Mouse (Mus musculus): ENCODE results near the gene Tmc4.

The Tmc4 gene

DNA sequence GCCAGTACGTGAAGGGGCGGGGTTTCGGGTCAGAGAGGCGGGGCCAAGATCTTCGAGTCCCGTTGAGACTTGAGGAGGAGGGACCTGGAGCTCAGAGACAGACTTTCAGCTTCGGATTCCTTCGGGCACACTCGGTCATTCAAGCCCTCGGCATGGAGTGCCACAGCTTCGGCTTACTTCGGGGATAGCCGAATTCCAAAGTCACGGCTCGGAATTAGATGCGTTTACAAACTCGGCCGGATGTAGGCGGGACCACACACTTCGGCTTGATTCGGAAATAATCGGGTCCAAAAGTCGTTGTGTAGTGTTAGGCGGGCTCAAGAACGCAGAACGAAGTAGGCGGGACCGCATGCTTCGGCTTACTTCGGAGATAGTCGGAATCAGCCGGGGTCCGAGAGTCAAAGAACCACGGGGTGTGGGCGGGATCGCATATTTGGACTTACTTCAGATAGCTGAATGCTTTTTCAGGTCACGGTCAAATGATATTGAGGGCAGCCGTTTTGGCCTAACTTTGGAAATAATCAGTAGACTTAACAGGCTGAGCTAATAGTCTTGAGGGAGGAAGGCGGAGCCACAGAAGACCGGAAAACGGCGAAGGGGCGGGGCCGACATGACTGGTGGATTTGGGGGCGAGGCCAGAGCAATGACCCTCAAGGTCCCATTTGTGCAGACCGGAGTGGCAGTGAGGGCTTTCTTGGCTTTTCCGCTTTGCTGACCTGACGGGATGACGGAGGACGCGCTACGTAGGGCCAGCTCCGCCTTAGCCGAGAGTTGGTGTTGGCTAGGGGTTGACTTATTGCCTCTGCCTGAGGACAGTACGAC is 15.8 kb upstream of the Tmc4 start, which contains the start of gene Mboat7:
Gene Mboat7, minus strand, starts transcription at position 537 of the 822 bp plus-strand sequence.
- CTCF ChIA-PET = interaction anchor here (1.2 kb wide), 1 partner anchor 14 kb away, joined by 3 read pairs; no protein-coding TSS in a partner anchor

- CTCF ChIA-PET = interaction anchor here (0.6 to 1.2 kb wide), 3 partner anchors 15 to 1100 kb away, joined by 3 to 12 read pairs (median 3); partner anchors contain the start of genes Cnot3 and Rpl28
These were observed 15.1 kb upstream of the Tmc4 start, which contains the start of gene Tsen34 for GRCm38 (mm10) chr7:3692382-3692986. TSS of gene Tsen34 (plus strand) at chr7:3692863.

DNA sequence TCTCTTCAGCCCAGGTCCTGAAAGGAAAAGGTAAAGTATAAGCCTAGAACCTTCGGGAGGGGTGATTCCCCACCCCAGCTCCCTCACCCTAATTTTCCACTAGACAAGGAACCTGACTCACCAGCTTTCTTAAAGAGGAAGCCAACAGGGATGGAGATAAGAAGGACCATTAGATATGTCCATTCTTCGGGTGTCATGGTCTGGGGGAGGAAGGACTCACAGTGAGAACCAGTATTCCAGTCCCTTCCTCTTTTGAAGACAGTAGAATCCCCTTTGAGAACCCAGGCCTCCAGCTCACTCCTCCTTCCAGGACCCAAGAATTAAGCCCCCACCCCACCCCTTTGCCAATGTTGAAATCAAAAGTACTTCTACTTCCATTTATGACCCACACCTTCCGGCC is 14.6 kb upstream of the Tmc4 start:
- CTCF ChIA-PET = interaction anchor here (0.6 to 1.2 kb wide), 3 partner anchors 15 to 1101 kb away, joined by 3 to 12 read pairs (median 3); partner anchors contain the start of genes Cnot3 and Rpl28

GRCm38 (mm10) chr7:3685400-3686187 is 8.2 kb upstream of the Tmc4 start:
- CTCF ChIA-PET = no interaction called here

DNA sequence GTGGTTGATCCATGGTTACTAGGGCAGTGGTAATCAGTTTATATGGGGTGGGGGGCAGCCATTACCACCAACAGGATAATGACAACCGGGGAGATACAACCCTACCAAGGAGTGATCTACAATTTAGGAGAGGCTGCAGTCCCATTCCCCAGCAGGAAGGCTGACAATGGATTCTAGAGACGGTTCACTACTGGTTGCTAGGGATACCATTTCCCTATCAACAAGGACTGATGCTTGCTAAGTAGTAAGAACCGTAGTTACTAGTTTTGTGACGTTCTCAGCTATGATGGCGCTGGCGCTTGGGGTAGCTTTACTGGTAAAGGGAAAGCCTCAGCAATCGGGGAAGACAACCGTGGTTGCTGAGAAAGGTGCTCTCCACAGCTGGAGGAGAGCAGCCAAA is 7.3 kb upstream of the Tmc4 start:
- CTCF ChIA-PET = no interaction called here

DNA sequence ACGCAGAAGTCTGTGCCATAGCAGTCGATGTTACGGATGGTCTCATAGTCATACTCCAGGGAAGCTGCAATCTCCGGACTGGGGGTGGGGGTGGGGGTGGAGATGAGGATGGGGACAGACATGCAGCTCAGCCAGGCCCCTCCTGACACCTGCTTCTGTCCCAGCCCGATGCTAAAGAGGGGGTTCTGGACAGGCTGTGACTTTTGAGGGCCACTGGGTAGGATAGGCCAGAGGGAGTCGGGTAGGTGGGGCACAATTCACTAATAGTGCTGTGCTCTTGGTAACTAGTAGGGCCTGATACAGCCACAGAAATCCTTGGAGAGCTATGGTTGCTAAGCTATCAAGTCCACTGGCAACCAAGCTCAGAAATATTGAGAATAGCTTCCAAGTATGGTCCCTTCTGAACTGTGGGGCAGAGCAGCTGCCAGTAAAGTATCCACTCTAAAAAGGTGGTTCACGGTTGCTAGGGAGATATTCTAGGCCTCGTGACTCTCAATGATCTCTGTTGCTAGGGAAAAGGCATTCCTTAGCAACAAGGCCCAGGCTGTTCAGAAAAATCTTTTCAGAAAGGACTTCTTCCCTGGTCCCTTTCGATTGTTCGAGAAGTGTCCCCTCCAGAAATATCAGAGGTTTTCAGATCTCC is 6.7 kb upstream of the Tmc4 start:
- CTCF ChIA-PET = no interaction called here

DNA sequence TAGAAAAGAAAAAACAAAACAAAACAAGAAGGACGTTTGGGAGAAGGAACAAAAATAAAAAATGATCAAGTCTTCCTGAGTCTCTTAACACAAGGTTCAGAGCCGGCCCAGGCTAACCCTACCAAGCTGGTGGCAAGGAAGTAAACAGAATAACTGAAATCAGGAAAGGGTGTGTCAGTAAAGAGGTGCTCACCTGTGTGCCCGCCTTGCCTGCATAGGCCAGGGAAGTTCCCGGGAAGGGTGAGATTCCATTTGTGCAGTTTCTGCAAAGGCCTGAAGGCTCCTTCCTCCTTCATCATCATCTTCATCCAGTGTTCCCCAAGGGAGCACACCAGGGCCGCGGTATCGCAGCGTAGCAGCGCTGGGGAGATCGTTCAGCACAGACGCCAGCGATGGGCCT is 982 bp downstream of the Tmc4 start:
- CTCF ChIA-PET = no interaction called here

DNA sequence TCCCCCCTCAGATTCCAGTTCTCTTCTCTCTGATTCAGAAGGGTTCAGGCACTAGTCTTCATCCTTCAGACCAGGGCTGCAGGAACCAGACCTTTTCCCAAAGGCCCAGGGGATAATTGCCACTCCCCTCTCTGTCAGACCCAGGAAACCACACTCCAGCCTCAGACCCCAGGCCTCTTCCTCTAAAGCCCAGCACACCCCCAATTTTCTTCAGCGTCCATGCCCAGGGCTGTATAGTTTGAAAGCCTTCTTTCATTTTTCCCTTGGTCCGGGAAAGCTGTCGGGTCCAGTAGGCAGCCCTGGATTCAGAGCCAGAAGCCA is 2.2 kb downstream of the Tmc4 start:
- CTCF ChIA-PET = interaction anchor here (0.6 kb wide), 1 partner anchor 788 kb away, joined by 3 read pairs; no protein-coding TSS in a partner anchor

- CTCF ChIA-PET = no interaction called here
These were observed 2.7 kb downstream of the Tmc4 start for GRCm38 (mm10) chr7:3674507-3675227.

GRCm38 (mm10) chr7:3666921-3667391 is 10.4 kb downstream of the Tmc4 start:
- CTCF ChIA-PET = no interaction called here

DNA sequence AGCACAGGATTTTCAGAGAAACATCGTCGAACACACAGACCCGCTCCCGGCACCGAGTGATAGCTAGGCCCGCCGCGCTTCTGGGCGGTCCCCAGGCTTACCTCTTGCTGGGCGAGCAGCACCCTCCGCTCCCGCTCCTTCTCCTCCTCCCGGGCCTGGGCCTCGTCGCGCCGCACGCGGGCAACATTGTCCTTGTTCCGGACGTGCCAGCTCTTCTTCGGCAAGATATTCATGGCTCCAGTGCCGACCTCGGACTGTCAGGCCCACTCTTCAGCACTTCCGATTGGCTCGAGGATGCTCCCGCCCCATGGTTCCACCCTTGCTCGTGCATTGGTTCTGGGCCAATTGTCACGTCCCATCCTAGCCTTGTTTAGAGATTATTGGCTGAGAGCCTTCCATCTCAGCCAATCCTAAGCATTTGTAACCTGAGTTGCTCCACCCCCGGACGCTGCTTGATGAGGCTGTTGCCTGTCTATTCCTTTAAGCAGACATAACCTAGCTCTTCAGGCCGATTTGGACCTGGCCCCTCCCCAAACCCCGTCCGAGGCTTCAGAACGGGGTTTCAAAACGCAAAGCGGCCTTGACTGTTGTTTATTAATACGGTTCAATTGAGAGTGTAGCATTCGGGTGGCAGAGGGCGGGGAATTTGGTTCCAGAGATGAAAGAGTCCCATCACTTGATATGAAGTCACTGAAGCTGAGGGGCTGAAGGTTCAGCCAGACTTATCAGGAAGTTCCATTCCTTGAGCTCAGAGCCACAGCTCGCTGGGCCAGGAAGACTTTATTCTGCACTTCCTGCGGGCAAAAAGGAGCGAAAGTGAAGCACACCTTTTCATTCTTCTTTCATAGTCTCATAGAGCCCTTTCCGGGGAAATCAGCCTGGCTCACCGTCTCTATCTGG is 11.9 kb downstream of the Tmc4 start, which contains the start of gene Leng1:
Gene Leng1, minus strand, starts transcription at position 626 of the 900 bp plus-strand sequence.
- CTCF ChIA-PET = no interaction called here

DNA sequence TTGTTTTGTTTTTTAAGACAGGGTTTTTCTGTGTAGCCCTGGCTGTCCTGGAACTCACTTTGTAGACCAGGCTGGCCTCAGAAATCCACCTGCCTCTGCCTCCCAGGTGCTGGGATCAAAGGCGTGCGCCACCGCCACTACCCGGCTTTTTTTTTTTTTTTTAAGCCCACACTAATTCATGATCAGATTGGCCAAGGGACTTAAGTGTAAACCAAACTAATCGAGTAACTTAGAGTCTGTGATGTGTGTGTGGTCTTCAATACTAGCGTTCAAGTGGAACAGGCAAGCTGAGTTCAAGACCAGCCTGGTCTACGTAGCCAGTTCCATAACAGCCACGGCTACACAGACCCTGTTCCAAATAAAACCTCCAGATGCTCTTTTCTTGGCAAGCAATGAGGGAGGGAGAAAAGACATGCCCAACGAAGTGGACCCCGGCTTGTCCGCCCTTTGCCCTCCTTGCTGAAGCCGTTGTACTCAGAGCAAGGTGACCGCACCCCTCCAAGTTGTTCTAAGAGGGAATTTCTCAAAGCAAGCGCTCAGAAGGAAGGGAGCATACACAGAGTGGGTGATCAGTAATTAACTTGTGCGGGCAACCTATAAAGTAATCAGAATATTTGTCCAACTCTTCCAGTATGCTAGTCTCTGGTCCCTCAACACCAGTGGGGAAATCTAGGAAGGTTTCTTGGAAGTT is 12.7 kb downstream of the Tmc4 start:
- CTCF ChIA-PET = no interaction called here

- CTCF ChIA-PET = no interaction called here
These were observed 18.8 kb downstream of the Tmc4 start for GRCm38 (mm10) chr7:3658578-3658977.

DNA sequence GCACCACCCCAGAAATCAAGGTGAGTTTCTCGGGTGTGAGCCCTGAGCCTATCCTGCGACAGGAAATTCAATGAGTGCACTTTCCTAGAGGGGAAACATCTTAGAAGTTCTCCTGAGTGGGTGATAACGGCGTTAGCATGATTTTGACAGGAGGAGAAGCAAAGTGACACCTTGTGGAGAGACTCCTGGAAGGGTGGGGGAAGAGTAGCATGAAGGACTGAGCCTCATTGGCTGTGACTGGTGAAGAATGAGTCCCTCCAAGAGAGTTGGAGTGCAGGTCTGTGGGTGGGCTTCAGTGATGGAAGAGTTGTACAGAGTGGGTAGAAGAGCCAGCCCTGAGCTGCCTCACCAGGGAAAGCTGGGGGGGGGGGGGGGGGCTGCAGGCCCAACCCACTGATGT is 20.4 kb downstream of the Tmc4 start:
- CTCF ChIA-PET = no interaction called here

- CTCF ChIA-PET = no interaction called here
These were observed 30.7 kb downstream of the Tmc4 start for GRCm38 (mm10) chr7:3646641-3647040.

DNA sequence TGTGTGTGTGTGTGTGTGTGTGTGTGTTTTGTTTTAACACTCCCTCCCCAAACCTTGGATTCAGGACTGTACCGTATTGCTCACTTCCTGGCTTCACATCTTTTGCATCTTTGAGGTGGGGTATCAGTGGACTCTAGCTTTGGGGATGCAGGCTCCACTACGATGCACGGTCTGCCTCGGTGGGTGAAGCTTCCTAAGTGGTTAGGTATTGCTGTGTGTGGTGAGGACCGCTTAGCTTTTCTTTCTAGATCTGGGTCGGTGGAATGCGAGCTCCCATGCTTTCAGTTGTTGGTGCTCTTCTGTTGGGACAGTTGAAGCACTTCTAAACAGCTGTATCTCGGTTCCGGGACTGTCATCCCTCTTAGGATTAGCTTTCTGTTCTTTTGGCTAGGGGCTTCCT is 31.2 kb downstream of the Tmc4 start:
- CTCF ChIA-PET = no interaction called here

DNA sequence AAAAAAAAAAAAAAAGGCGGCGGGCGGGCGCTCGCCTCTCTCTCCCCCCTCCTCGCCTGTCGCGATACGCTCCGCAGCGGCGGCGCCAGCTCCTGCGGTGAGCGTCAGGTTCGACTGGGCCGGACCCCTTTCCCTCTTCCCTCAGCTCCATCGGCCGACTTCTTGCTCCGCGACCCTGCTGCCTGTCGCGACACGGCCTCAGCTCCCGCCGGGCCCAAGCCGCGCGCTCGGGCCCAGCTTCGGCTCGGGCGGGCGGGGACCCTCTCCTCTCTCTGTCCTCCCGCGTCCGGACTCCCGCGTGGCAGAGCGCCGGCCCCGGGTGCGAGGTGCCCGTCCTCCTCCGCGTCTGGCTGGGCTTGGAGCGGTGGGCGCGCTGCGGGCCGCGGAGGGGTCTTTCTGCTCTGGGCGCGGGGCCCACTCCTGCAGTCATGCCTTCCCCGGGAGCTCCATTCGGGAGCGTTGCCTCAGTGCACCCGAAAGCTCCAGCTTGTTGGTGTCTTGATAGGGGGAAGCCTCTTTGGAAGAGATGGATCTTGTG is 31.8 kb downstream of the Tmc4 start:
- CTCF ChIA-PET = interaction anchor here (0.6 to 1.1 kb wide), 3 partner anchors 45 to 1374 kb away, joined by 3 to 12 read pairs (median 4); no protein-coding TSS in a partner anchor

- CTCF ChIA-PET = interaction anchor here (0.6 to 1.1 kb wide), 3 partner anchors 45 to 1375 kb away, joined by 3 to 12 read pairs (median 4); no protein-coding TSS in a partner anchor
These were observed 32.5 kb downstream of the Tmc4 start, which contains the start of gene Cnot3 for GRCm38 (mm10) chr7:3644672-3645487. TSS of gene Cnot3 (plus strand) at chr7:3645268.
